Mouse (Mus musculus): ENCODE results near the gene Klrg2.

DNA sequence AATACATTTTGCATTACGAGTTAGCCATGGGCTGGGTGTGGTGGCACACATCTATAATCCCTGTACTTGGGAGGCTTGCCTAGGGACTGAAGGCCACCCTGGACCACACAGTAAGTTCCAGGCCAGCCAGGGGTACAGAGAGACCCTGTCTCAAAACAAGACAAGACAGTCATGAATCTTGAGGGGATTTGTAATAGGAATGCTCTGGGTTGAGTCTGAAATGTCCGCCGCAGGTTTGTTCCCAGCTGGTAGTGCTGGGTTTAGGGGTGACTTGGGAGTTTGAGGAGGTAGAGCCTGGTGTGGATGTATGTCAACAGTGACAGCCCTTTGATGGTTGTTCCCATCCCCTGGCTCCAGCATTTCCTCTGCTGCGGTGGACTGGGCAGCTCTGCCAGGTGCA lies 10.0 kb downstream of the Klrg2 start:
- no peak for TF ChIP-seq GATA1 (IDR thresholded peaks at IDR 0.05; ENCODE audit: low read length)
- TF ChIP-seq TAL1 (IDR thresholded peaks at IDR 0.05; ENCODE audit: low read length) = no peak
